Mouse (Mus musculus) liver, embryonic 14.5 days (tissue): ENCODE data around the gene Eml4.

Source experiments
- CTCF ChIP-seq: IDR thresholded peaks from 2 replicates; pipeline ENCODE4 v1.5.1; 2016; ENCODE audit warnings: antibody characterized with exemption, low read depth, control low read depth
- EP300 ChIP-seq: IDR thresholded peaks from 2 replicates; pipeline ENCODE4 v1.6.1; 2016; ENCODE audit warnings: antibody characterized with exemption, low read depth

GRCm38 (mm10) chr17:83397571-83398100 is 46.9 kb downstream of the Eml4 start:
- no peak for TF ChIP-seq EP300
- TF ChIP-seq CTCF, result no peak
